Mouse (Mus musculus): Measurements from ENCODE around the gene Mfap1b. TPM values are rescaled to one million over a fixed set of nuclear protein-coding genes. Genes with fewer than 3 reads are reported as not detected.

Gene Mfap1b
- total and polyA plus RNA-seq, 3 experiments: 15.6 to 29.7 (median 24.3) TPM

DNA sequence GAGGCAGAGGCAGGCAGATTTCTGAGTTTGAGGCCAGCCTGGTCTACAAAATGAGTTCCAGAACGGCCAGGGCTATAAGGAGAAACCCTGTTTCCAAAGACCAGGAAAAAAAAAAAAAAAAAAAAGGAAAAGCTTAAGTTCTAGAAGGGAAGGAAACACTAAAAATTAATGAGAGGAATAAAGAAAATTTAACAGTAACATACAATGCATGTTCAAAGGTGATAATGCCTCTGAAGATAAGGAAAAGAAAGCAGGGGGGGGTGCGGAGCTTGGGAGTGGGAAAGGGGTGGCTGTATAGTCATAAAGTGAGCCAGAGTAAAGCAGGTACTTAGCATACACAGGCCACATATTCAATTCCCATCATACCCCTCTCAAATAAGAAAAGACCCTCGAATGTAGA is 28.8 kb downstream of the Mfap1b start:
- Histone ChIP-seq H3K4me2 (ENCODE audit: insufficient read depth, low read depth, poor library complexity, severe bottlenecking) (no peak overlapping the region), H3K79me2 (replicated peaks; ENCODE audit: control insufficient read depth, extremely low read depth, insufficient read depth, poor library complexity, severe bottlenecking) (peaks cover 3% of the 10 kb centered on the region), H3K27me3 (replicated peaks) (peaks cover 38% of the 10 kb centered on the region), H3K4me3 (replicated peaks in 1 of 3; ENCODE audit: low read depth in 2 of 3, low read length in 2 of 3, poor library complexity in 1 of 3) (no peak overlapping the region), H3K4me1 (ENCODE audit: control insufficient read depth in 1 of 2, insufficient read depth in 2 of 2) (peaks cover 6 to 36% of the 10 kb centered on the region in 2 experiments), H3K9ac (ENCODE audit: insufficient read depth, low read depth) (no peak overlapping the region), H3K9me3 (replicated peaks; ENCODE audit: low read length) (no peaks in the 10 kb centered on the region), H3K36me3 (replicated peaks in 1 of 2; ENCODE audit: control insufficient read depth in 1 of 2, insufficient read depth in 1 of 2, low read length in 1 of 2) (no peaks in the 10 kb centered on the region), H3K27ac (ENCODE audit: insufficient read depth, low read depth) (no peak overlapping the region)
- TF ChIP-seq NRF1 (IDR thresholded peaks at IDR 0.05; ENCODE audit: low read depth, low read length): no peak
- TF ChIP-seq BHLHE40 (IDR thresholded peaks at IDR 0.05; ENCODE audit: low read depth, low read length): no peak
- TF ChIP-seq RAD21 (IDR thresholded peaks at IDR 0.05; ENCODE audit: low read depth, low read length): no peak
- no peak for TF ChIP-seq SIN3A (IDR thresholded peaks at IDR 0.05; ENCODE audit: low read length)
- in situ Hi-C loops (cut with MboI; ENCODE audit: low pct_ligation_motif_present, low pct_unique_long_range_greater_than_20kb, low sequenced_read_pairs) (no loop called here), dilution Hi-C loops (cut with MboI; ENCODE audit: extremely low pct_ligation_motif_present, extremely low pct_unique_long_range_greater_than_20kb, low sequenced_read_pairs) (no loop called here)
- DNase-seq (ENCODE audit: extremely low read depth): no peak

DNA sequence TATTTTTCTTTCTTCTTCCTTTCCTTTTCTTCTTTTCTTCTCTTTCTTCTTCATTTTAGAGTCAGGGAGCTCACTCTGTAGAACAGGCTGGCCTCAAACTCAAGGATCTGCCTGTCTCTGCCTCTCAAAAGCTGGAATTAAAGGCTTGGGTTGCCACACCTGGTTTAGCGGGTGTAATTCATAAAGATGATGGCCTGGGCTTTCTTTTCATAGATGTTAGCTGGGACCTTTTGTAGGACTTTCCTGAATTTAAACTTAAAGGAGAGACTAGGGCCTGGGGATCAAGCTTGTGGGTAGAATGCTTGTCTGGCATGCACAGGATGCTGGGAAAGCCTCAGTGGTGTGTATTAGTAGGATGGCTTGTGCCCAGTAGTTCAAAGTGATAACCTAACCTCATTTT is 29.7 kb downstream of the Mfap1b start, which contains the start of gene Ell3:
Ell3 (minus strand) TSS at position 101 of the 400 bp plus-strand sequence.
- Histone ChIP-seq H3K27ac (ENCODE audit: insufficient read depth, low read depth) (no peak within 1 kb of the TSS), H3K79me2 (replicated peaks; ENCODE audit: control insufficient read depth, extremely low read depth, insufficient read depth, poor library complexity, severe bottlenecking) (no peaks in the 10 kb centered on the region), H3K4me2 (ENCODE audit: insufficient read depth, low read depth, poor library complexity, severe bottlenecking) (peak within 1 kb of the TSS; percentile 90), H3K27me3 (replicated peaks) (peaks cover 38% of the 10 kb centered on the region), H3K36me3 (replicated peaks in 1 of 2; ENCODE audit: control insufficient read depth in 1 of 2, insufficient read depth in 1 of 2, low read length in 1 of 2) (peaks cover 5 to 7% of the 10 kb centered on the region in 2 experiments), H3K9me3 (replicated peaks; ENCODE audit: low read length) (no peaks in the 10 kb centered on the region), H3K9ac (ENCODE audit: insufficient read depth, low read depth) (no peak within 1 kb of the TSS), H3K4me1 (ENCODE audit: control insufficient read depth in 1 of 2, insufficient read depth in 2 of 2) (peaks cover 6 to 34% of the 10 kb centered on the region in 2 experiments), H3K4me3 (replicated peaks in 1 of 3; ENCODE audit: low read depth in 2 of 3, low read length in 2 of 3, poor library complexity in 1 of 3) (no peak within 1 kb of the TSS)
- in situ Hi-C loops (cut with MboI; ENCODE audit: low pct_ligation_motif_present, low pct_unique_long_range_greater_than_20kb, low sequenced_read_pairs): no loop called here
- no peak for DNase-seq (ENCODE audit: extremely low read depth)
- dilution Hi-C loops (cut with MboI; ENCODE audit: extremely low pct_ligation_motif_present, extremely low pct_unique_long_range_greater_than_20kb, low sequenced_read_pairs): no loop called here
- TF ChIP-seq MYC (IDR thresholded peaks at IDR 0.05; ENCODE audit: low read depth, low read length) (no peak), CHD1 (IDR thresholded peaks at IDR 0.05; ENCODE audit: low read depth, low read length) (no peak), ZC3H11A (IDR thresholded peaks at IDR 0.05; ENCODE audit: low read depth, low read length) (no peak), KAT2A (IDR thresholded peaks at IDR 0.05; ENCODE audit: insufficient replicate concordance, low read length) (no peak), JUND (conservative IDR thresholded peaks at IDR 0.05; ENCODE audit: low read depth, low read length) (no peak)

GRCm38 (mm10) chr2:121443068-121443349 is 30.9 kb downstream of the Mfap1b start:
- Histone ChIP-seq H3K4me2 (ENCODE audit: insufficient read depth, low read depth, poor library complexity, severe bottlenecking) (peak overlapping the region; percentile 90), H3K36me3 (replicated peaks in 1 of 2; ENCODE audit: control insufficient read depth in 1 of 2, insufficient read depth in 1 of 2, low read length in 1 of 2) (peaks cover 14 to 18% of the 10 kb centered on the region in 2 experiments), H3K27me3 (replicated peaks) (peaks cover 37% of the 10 kb centered on the region), H3K27ac (ENCODE audit: insufficient read depth, low read depth) (no peak overlapping the region), H3K79me2 (replicated peaks; ENCODE audit: control insufficient read depth, extremely low read depth, insufficient read depth, poor library complexity, severe bottlenecking) (no peaks in the 10 kb centered on the region), H3K4me1 (ENCODE audit: control insufficient read depth in 1 of 2, insufficient read depth in 2 of 2) (peaks cover 6 to 31% of the 10 kb centered on the region in 2 experiments), H3K4me3 (replicated peaks in 1 of 3; ENCODE audit: low read depth in 2 of 3, low read length in 2 of 3, poor library complexity in 1 of 3) (no peak overlapping the region), H3K9me3 (replicated peaks; ENCODE audit: low read length) (no peaks in the 10 kb centered on the region), H3K9ac (ENCODE audit: insufficient read depth, low read depth) (no peak overlapping the region)
- dilution Hi-C loops (cut with MboI; ENCODE audit: extremely low pct_ligation_motif_present, extremely low pct_unique_long_range_greater_than_20kb, low sequenced_read_pairs) (no loop called here), in situ Hi-C loops (cut with MboI; ENCODE audit: low pct_ligation_motif_present, low pct_unique_long_range_greater_than_20kb, low sequenced_read_pairs) (no loop called here)
- DNase-seq (ENCODE audit: extremely low read depth): no peak
- no peak for TF ChIP-seq ZC3H11A (IDR thresholded peaks at IDR 0.05; ENCODE audit: low read depth, low read length)
- TF ChIP-seq POLR2A (IDR thresholded peaks at IDR 0.05; ENCODE audit: low read depth, low read length): no peak
- no peak for TF ChIP-seq ZKSCAN1 (IDR thresholded peaks at IDR 0.05; ENCODE audit: borderline replicate concordance, low read depth, low read length)
- TF ChIP-seq CTCF (conservative IDR thresholded peaks at IDR 0.05 in 1 of 2, IDR thresholded peaks at IDR 0.05 in 1 of 2; ENCODE audit: low read depth in 2 of 2, low read length in 2 of 2): no peak
- TF ChIP-seq ZNF384 (IDR thresholded peaks at IDR 0.05; ENCODE audit: low read depth, low read length): no peak
- no peak for TF ChIP-seq ETS1 (conservative IDR thresholded peaks at IDR 0.05; ENCODE audit: low read depth, low read length)
- TF ChIP-seq JUND (conservative IDR thresholded peaks at IDR 0.05; ENCODE audit: low read depth, low read length): no peak
- TF ChIP-seq TCF12 (IDR thresholded peaks at IDR 0.05; ENCODE audit: low read depth, low read length): no peak
- TF ChIP-seq GABPA (IDR thresholded peaks at IDR 0.05; ENCODE audit: insufficient replicate concordance, low read depth, low read length): no peak
- TF ChIP-seq KAT2A (IDR thresholded peaks at IDR 0.05; ENCODE audit: insufficient replicate concordance, low read length): no peak
- no peak for TF ChIP-seq MAX (IDR thresholded peaks at IDR 0.05; ENCODE audit: low read length)
- no peak; the same call in 1 of the 2 replicates for TF ChIP-seq MYC (IDR thresholded peaks at IDR 0.05; ENCODE audit: low read depth, low read length)
- TF ChIP-seq USF1 (IDR thresholded peaks at IDR 0.05; ENCODE audit: low read depth, low read length): no peak
- TF ChIP-seq JUN (IDR thresholded peaks at IDR 0.05; ENCODE audit: insufficient read depth, low read depth, low read length): no peak
- TF ChIP-seq ZMIZ1 (IDR thresholded peaks at IDR 0.05; ENCODE audit: low read depth, low read length): no peak
- no peak for TF ChIP-seq MAFK (IDR thresholded peaks at IDR 0.05; ENCODE audit: insufficient replicate concordance, low read length)
